In the genomic region with DNA sequence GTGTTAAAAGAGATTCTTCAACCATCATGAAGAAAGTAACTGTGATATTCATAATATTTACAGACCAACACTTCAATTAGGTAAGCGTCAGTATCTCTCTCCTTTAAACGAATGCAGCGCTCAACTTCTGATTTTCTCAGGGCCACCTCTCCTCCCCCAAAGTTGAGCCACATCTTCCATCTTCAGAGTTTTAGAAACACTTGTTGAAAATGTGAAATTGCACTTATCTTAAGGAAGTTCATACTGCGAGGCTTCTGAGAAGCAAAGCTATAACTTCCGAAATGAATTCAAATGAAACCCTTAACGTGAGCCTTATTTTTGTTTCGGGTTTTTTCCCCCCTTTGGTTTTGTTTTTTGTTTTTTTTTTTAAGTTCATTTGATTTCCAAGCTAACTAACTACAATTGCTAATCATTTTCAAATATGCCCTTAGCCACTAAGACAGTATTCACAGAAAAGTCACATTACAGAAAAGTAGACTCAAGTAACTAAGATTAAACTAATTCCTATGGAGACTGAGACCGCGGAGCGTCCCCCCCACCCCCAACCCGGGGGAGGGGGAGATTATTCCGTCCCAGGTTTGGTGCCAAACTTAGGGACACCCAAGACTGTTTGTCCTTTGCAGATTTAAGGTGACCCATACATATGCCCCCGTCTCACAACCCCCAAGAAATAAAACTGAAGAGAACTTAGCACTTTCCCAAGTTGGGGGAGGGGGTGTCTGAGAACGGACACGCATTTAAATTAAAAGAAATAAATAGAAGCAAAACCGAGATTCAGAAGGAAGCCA, we compare ENCODE assay signal across 9 mouse cellular contexts. TPM values are rescaled to one million over a fixed set of nuclear protein-coding genes. Genes with fewer than 3 reads are reported as not detected.
DNase-seq lines count a peak whose midpoint lies in the region; ATAC-seq and TF ChIP-seq lines count a peak whose summit lies in the region.
"Had no signal": no experiment of that assay in that cellular context is flagged by ENCODE, and none has a peak within 500 bp of the region (broad histone marks: within the 10 kb centered on the region; RNA-seq: fewer than 3 reads in every experiment).

No protein-coding gene starts in this region.

- H3K4me3 ChIP-seq in lung, postnatal 0 days (ENCODE audit: low read depth, low read length) = peak overlapping the region; percentile 37
- H3K4me3 ChIP-seq in embryonic facial prominence, embryonic 13.5 days = peak overlapping the region; percentile 51
- peak overlapping the region; percentile 52 for H3K4me3 ChIP-seq in intestine, embryonic 16.5 days (ENCODE audit: low read length)
- H3K4me3 ChIP-seq in small intestine, adult 2 months (ENCODE audit: low read depth, low read length) = peak overlapping the region; percentile 63

- 3% methylated on average over 16 of the region's 16 CpGs for WGBS in lung, postnatal 0 days
- 3% methylated on average over 16 of the region's 16 CpGs for WGBS in embryonic facial prominence, embryonic 13.5 days
- 4% methylated on average over 16 of the region's 16 CpGs for WGBS in intestine, embryonic 16.5 days
- 6% methylated on average over 16 of the region's 16 CpGs for WGBS in small intestine, adult 2 months

- no peak for TF ChIP-seq EP300 in lung, postnatal 0 days (IDR thresholded peaks at IDR 0.05)

- H3K9me3 ChIP-seq in lung, postnatal 0 days (ENCODE audit: low read length) = no peaks in the 10 kb centered on the region
- no peaks in the 10 kb centered on the region for H3K9me3 ChIP-seq in embryonic facial prominence, embryonic 13.5 days
- no peaks in the 10 kb centered on the region for H3K9me3 ChIP-seq in intestine, embryonic 16.5 days (ENCODE audit: control insufficient read depth, low read length)

- TF ChIP-seq CTCF in lung, postnatal 0 days (IDR thresholded peaks at IDR 0.05) = no peak
- TF ChIP-seq CTCF in small intestine, adult 2 months (IDR thresholded peaks at IDR 0.05; ENCODE audit: extremely low read depth, insufficient read length, insufficient replicate concordance, low read depth, low read length) = no peak

- no peak for TF ChIP-seq POLR2A in small intestine, adult 2 months (IDR thresholded peaks at IDR 0.05; ENCODE audit: low read depth, low read length)

- peaks cover 7% of the 10 kb centered on the region; the same call in 1 of the 2 replicates for H3K4me1 ChIP-seq in lung, postnatal 0 days (ENCODE audit: insufficient read depth, low read depth, low read length)
- peaks cover 8% of the 10 kb centered on the region; the same call in 1 of the 2 replicates for H3K4me1 ChIP-seq in embryonic facial prominence, embryonic 13.5 days
- no peaks in the 10 kb centered on the region; the same call in 1 of the 2 replicates for H3K4me1 ChIP-seq in intestine, embryonic 16.5 days (ENCODE audit: control insufficient read depth, insufficient read depth, low read length)
- no peaks in the 10 kb centered on the region for H3K4me1 ChIP-seq in small intestine, adult 2 months (ENCODE audit: control insufficient read depth, insufficient read depth, insufficient read length, low read length)

- H3K4me2 ChIP-seq in lung, postnatal 0 days (replicated peaks; ENCODE audit: low read depth, low read length) = peak overlapping the region; percentile 62
- peak overlapping the region; percentile 89 for H3K4me2 ChIP-seq in embryonic facial prominence, embryonic 13.5 days
- H3K4me2 ChIP-seq in intestine, embryonic 16.5 days (ENCODE audit: low read depth, low read length) = peak overlapping the region; percentile 94

- H3K36me3 ChIP-seq in lung, postnatal 0 days (ENCODE audit: insufficient read depth, low read length) = no peaks in the 10 kb centered on the region
- no peaks in the 10 kb centered on the region for H3K36me3 ChIP-seq in embryonic facial prominence, embryonic 13.5 days
- no peaks in the 10 kb centered on the region for H3K36me3 ChIP-seq in intestine, embryonic 16.5 days (ENCODE audit: control insufficient read depth, insufficient read depth, low read length)
- no peaks in the 10 kb centered on the region for H3K36me3 ChIP-seq in small intestine, adult 2 months (ENCODE audit: control insufficient read depth, insufficient read depth, low read length)

- no peak for ATAC-seq in lung, postnatal 0 days
- no peak for ATAC-seq in embryonic facial prominence, embryonic 13.5 days (ENCODE audit: insufficient number of reproducible peaks, insufficient read depth, low FRiP score, low TSS enrichment, low read depth)
- no peak for ATAC-seq in intestine, embryonic 16.5 days

- H3K27ac ChIP-seq in lung, postnatal 0 days (ENCODE audit: low read length) = no peak overlapping the region
- no peak overlapping the region for H3K27ac ChIP-seq in embryonic facial prominence, embryonic 13.5 days
- no peak overlapping the region for H3K27ac ChIP-seq in intestine, embryonic 16.5 days (ENCODE audit: low read length)
- H3K27ac ChIP-seq in small intestine, adult 2 months (ENCODE audit: insufficient read depth, low read depth, low read length) = peak overlapping the region; percentile 63

- no peak for DNase-seq in lung, postnatal 0 days (ENCODE audit: low spot score)
- DNase-seq in lung, adult 18-20 months = no peak
- DNase-seq in c-Kit-positive CD71-positive TER-119-positive erythroid progenitor cells, embryonic 14.5 days (ENCODE audit: low spot score) = no peak
- no peak for DNase-seq in frontal cortex, postnatal 25 days (ENCODE audit: low spot score in 2 of 2)
- no peak for DNase-seq in right cerebral cortex, postnatal 4 days

- H3K9ac ChIP-seq in lung, postnatal 0 days (replicated peaks; ENCODE audit: low read depth) = no peak overlapping the region
- peak overlapping the region; percentile 69; the same call in 1 of the 2 replicates for H3K9ac ChIP-seq in embryonic facial prominence, embryonic 13.5 days
- H3K9ac ChIP-seq in intestine, embryonic 16.5 days (ENCODE audit: low read depth, low read length) = peak overlapping the region; percentile 59

- H3K27me3 ChIP-seq in lung, postnatal 0 days (replicated peaks; ENCODE audit: insufficient read depth, low read length) = peaks cover 24% of the 10 kb centered on the region
- H3K27me3 ChIP-seq in embryonic facial prominence, embryonic 13.5 days = peaks cover 82% of the 10 kb centered on the region
- H3K27me3 ChIP-seq in intestine, embryonic 16.5 days (replicated peaks; ENCODE audit: control insufficient read depth, insufficient read depth, low read length) = peaks cover 24% of the 10 kb centered on the region
- peaks cover 39% of the 10 kb centered on the region for H3K27me3 ChIP-seq in small intestine, adult 2 months (ENCODE audit: control insufficient read depth, insufficient read depth, low read length)

RNA-seq across cellular contexts. Expression of gene Ikzf3, which starts 0.7 kb away (rescaled TPM):
- 0.20 and 0.43 TPM in 2 replicates for polyA plus RNA-seq in lung, postnatal 0 days (2015; fragmentation: Nextera tagmentation; extraction: Ambion mirVana)
- polyA plus RNA-seq in embryonic facial prominence, embryonic 13.5 days (2015; fragmentation: Nextera tagmentation; extraction: Ambion mirVana) = 0.27 and 0.58 TPM in 2 replicates
- polyA plus RNA-seq in intestine, embryonic 16.5 days (2015; fragmentation: Nextera tagmentation; extraction: Ambion mirVana) = 0.23 and 0.24 TPM in 2 replicates
- 6.6 and 9.7 TPM in 2 replicates for polyA plus RNA-seq in small intestine, adult 2 months (2012; rRNA removed)

RNA-seq across cellular contexts. Expression of gene Zpbp2, which starts 5.8 kb away (rescaled TPM):
- polyA plus RNA-seq in lung, postnatal 0 days (2015; fragmentation: Nextera tagmentation; extraction: Ambion mirVana) = 0.10 and 0.21 TPM in 2 replicates
- polyA plus RNA-seq in embryonic facial prominence, embryonic 13.5 days (2015; fragmentation: Nextera tagmentation; extraction: Ambion mirVana) = not detected in 2 replicates
- polyA plus RNA-seq in intestine, embryonic 16.5 days (2015; fragmentation: Nextera tagmentation; extraction: Ambion mirVana) = 0.92 and 1.0 TPM in 2 replicates
- polyA plus RNA-seq in small intestine, adult 2 months (2012; rRNA removed) = not detected in 2 replicates

RNA-seq across cellular contexts. Expression of gene Ormdl3, which starts 42.1 kb away (rescaled TPM):
- 43.7 and 45.3 TPM in 2 replicates for polyA plus RNA-seq in lung, postnatal 0 days (2015; fragmentation: Nextera tagmentation; extraction: Ambion mirVana)
- 69.4 and 71.9 TPM in 2 replicates for polyA plus RNA-seq in embryonic facial prominence, embryonic 13.5 days (2015; fragmentation: Nextera tagmentation; extraction: Ambion mirVana)
- polyA plus RNA-seq in intestine, embryonic 16.5 days (2015; fragmentation: Nextera tagmentation; extraction: Ambion mirVana) = 62.9 and 65.2 TPM in 2 replicates
- polyA plus RNA-seq in small intestine, adult 2 months (2012; rRNA removed) = 46.3 and 105 TPM in 2 replicates

RNA-seq across cellular contexts. Expression of gene Lrrc3c, which starts 53.0 kb away (rescaled TPM):
- polyA plus RNA-seq in lung, postnatal 0 days (2015; fragmentation: Nextera tagmentation; extraction: Ambion mirVana) = not detected in 2 replicates
- not detected in 2 replicates for polyA plus RNA-seq in embryonic facial prominence, embryonic 13.5 days (2015; fragmentation: Nextera tagmentation; extraction: Ambion mirVana)
- not detected in 2 replicates for polyA plus RNA-seq in intestine, embryonic 16.5 days (2015; fragmentation: Nextera tagmentation; extraction: Ambion mirVana)
- polyA plus RNA-seq in small intestine, adult 2 months (2012; rRNA removed) = not detected in 2 replicates
- polyA plus RNA-seq: cerebellum, adult 2 months had no signal
